Mouse (Mus musculus): Measurements from ENCODE around the gene Myo19. TPM values are rescaled to one million over a fixed set of nuclear protein-coding genes. Genes with fewer than 3 reads are reported as not detected.
"Not testable (repeated sequence)": the region's sequence is repeated elsewhere in the genome, so short reads cannot be mapped to it uniquely, and the experiment has no call there.

The Myo19 gene
- polyA plus RNA-seq, 1 experiment from 2014 or later, result 7.7 TPM

- peaks cover 11% of the 10 kb centered on the region for H3K4me1 ChIP-seq (ENCODE audit: control insufficient read depth, insufficient read depth, low read length)
- H3K4me2 ChIP-seq, result peak overlapping the region; percentile 60
- under 1% methylated on average over 58 of the region's 61 CpGs for WGBS
- H3K4me3 ChIP-seq (ENCODE audit: low read depth, low read length), result peak overlapping the region; percentile 77
- peak overlapping the region; percentile 86 for H3K9ac ChIP-seq (ENCODE audit: low read length)
- no peaks in the 10 kb centered on the region for H3K27me3 ChIP-seq (ENCODE audit: control insufficient read depth, insufficient read depth, low read length)
- no peaks in the 10 kb centered on the region for H3K36me3 ChIP-seq (ENCODE audit: control insufficient read depth, insufficient read depth, low read length)
- ATAC-seq (ENCODE audit: low FRiP score) (peak; percentile 83), DNase-seq (ENCODE audit: low spot score, missing footprints) (peak; percentile 99)
- H3K9me3 ChIP-seq (ENCODE audit: control insufficient read depth, low read length), result no peaks in the 10 kb centered on the region
- peak overlapping the region; percentile 95 for H3K27ac ChIP-seq (ENCODE audit: low read depth, low read length)
Measured at GRCm38 (mm10) chr11:84869537-84870232, 10.3 kb upstream of the Myo19 start.

- Histone ChIP-seq H3K4me1 (ENCODE audit: control insufficient read depth, insufficient read depth, low read length) (peaks cover 11% of the 10 kb centered on the region), H3K27me3 (ENCODE audit: control insufficient read depth, insufficient read depth, low read length) (no peaks in the 10 kb centered on the region), H3K4me3 (ENCODE audit: low read depth, low read length) (peak within 1 kb of the TSS; percentile 77), H3K36me3 (ENCODE audit: control insufficient read depth, insufficient read depth, low read length) (no peaks in the 10 kb centered on the region), H3K9ac (ENCODE audit: low read length) (peak within 1 kb of the TSS; percentile 86), H3K27ac (ENCODE audit: low read depth, low read length) (peak within 1 kb of the TSS; percentile 98), H3K9me3 (ENCODE audit: control insufficient read depth, low read length) (no peaks in the 10 kb centered on the region), H3K4me2 (peak within 1 kb of the TSS; percentile 71)
- peak; percentile 99 for DNase-seq (ENCODE audit: low spot score, missing footprints)
- WGBS, result under 1% methylated on average over 43 of the region's 62 CpGs
- ATAC-seq (ENCODE audit: low FRiP score), result peak; percentile 90
Measured at GRCm38 (mm10) chr11:84870337-84871043, 9.5 kb upstream of the Myo19 start, which contains the start of gene Ggnbp2. Gene Ggnbp2, minus strand, starts transcription at chr11:84870817.

- peak overlapping the region; percentile 71 for H3K4me2 ChIP-seq
- no peaks in the 10 kb centered on the region for H3K36me3 ChIP-seq (ENCODE audit: control insufficient read depth, insufficient read depth, low read length)
- H3K27ac ChIP-seq (ENCODE audit: low read depth, low read length), result peak overlapping the region; percentile 98
- peak overlapping the region; percentile 77 for H3K4me3 ChIP-seq (ENCODE audit: low read depth, low read length)
- WGBS, result 1% methylated on average over 10 of the region's 10 CpGs
- H3K9me3 ChIP-seq (ENCODE audit: control insufficient read depth, low read length), result no peaks in the 10 kb centered on the region
- DNase-seq (ENCODE audit: low spot score, missing footprints) (no peak), ATAC-seq (ENCODE audit: low FRiP score) (no peak; the same call in 1 of the 2 replicates)
- no peaks in the 10 kb centered on the region for H3K27me3 ChIP-seq (ENCODE audit: control insufficient read depth, insufficient read depth, low read length)
- peaks cover 11% of the 10 kb centered on the region for H3K4me1 ChIP-seq (ENCODE audit: control insufficient read depth, insufficient read depth, low read length)
- H3K9ac ChIP-seq (ENCODE audit: low read length), result peak overlapping the region; percentile 84
Measured at GRCm38 (mm10) chr11:84871046-84871445, 8.9 kb upstream of the Myo19 start.

GRCm38 (mm10) chr11:84871548-84872069 is 8.3 kb upstream of the Myo19 start:
- Histone ChIP-seq H3K9ac (ENCODE audit: low read length) (peak overlapping the region; percentile 84), H3K4me3 (ENCODE audit: low read depth, low read length) (peak overlapping the region; percentile 77), H3K36me3 (ENCODE audit: control insufficient read depth, insufficient read depth, low read length) (no peaks in the 10 kb centered on the region), H3K27ac (ENCODE audit: low read depth, low read length) (peak overlapping the region; percentile 98; the same call in 1 of the 2 replicates), H3K4me1 (ENCODE audit: control insufficient read depth, insufficient read depth, low read length) (peaks cover 11% of the 10 kb centered on the region), H3K4me2 (peak overlapping the region; percentile 71), H3K27me3 (ENCODE audit: control insufficient read depth, insufficient read depth, low read length) (no peaks in the 10 kb centered on the region), H3K9me3 (ENCODE audit: control insufficient read depth, low read length) (no peaks in the 10 kb centered on the region)
- DNase-seq (ENCODE audit: low spot score, missing footprints) (peak; percentile 77), ATAC-seq (ENCODE audit: low FRiP score) (no peak)
- WGBS, result 81% methylated on average over 4 of the region's 4 CpGs

- ATAC-seq (ENCODE audit: low FRiP score) (no peak), DNase-seq (ENCODE audit: low spot score, missing footprints) (no peak)
- Histone ChIP-seq H3K9me3 (ENCODE audit: control insufficient read depth, low read length) (no peaks in the 10 kb centered on the region), H3K9ac (ENCODE audit: low read length) (no peak overlapping the region), H3K27me3 (ENCODE audit: control insufficient read depth, insufficient read depth, low read length) (no peaks in the 10 kb centered on the region), H3K4me3 (ENCODE audit: low read depth, low read length) (no peak overlapping the region), H3K4me1 (ENCODE audit: control insufficient read depth, insufficient read depth, low read length) (peaks cover 5% of the 10 kb centered on the region; the same call in 1 of the 2 replicates), H3K27ac (ENCODE audit: low read depth, low read length) (no peak overlapping the region), H3K36me3 (ENCODE audit: control insufficient read depth, insufficient read depth, low read length) (no peaks in the 10 kb centered on the region), H3K4me2 (no peak overlapping the region)
- 76% methylated on average over 1 of the region's 1 CpGs for WGBS
Measured at GRCm38 (mm10) chr11:84873042-84873833, 6.7 kb upstream of the Myo19 start.

- H3K4me3 ChIP-seq (ENCODE audit: low read depth, low read length), result not testable (repeated sequence)
Measured at GRCm38 (mm10) chr11:84876020-84876419, 3.9 kb upstream of the Myo19 start.

GRCm38 (mm10) chr11:84879007-84879771 is 759 bp upstream of the Myo19 start:
- peaks cover 13% of the 10 kb centered on the region for H3K4me1 ChIP-seq (ENCODE audit: control insufficient read depth, insufficient read depth, low read length)
- H3K27me3 ChIP-seq (ENCODE audit: control insufficient read depth, insufficient read depth, low read length), result no peaks in the 10 kb centered on the region
- H3K27ac ChIP-seq (ENCODE audit: low read depth, low read length), result no peak overlapping the region; the same call in 1 of the 2 replicates
- no peak for DNase-seq (ENCODE audit: low spot score, missing footprints)
- H3K9ac ChIP-seq (ENCODE audit: low read length), result peak overlapping the region; percentile 73
- no peaks in the 10 kb centered on the region for H3K36me3 ChIP-seq (ENCODE audit: control insufficient read depth, insufficient read depth, low read length)
- 28% methylated on average over 7 of the region's 7 CpGs for WGBS
- H3K9me3 ChIP-seq (ENCODE audit: control insufficient read depth, low read length), result no peaks in the 10 kb centered on the region
- peak overlapping the region; percentile 91 for H3K4me2 ChIP-seq
- peak overlapping the region; percentile 86 for H3K4me3 ChIP-seq (ENCODE audit: low read depth, low read length)
- ATAC-seq (ENCODE audit: low FRiP score), result no peak; the same call in 1 of the 2 replicates

More at GRCm38 (mm10) chr11:84876020-84876419, 3.9 kb upstream of the Myo19 start:
- ATAC-seq (ENCODE audit: low FRiP score); H3K27ac ChIP-seq (ENCODE audit: low read depth, low read length); H3K27me3 ChIP-seq (ENCODE audit: control insufficient read depth, insufficient read depth, low read length); H3K4me2 ChIP-seq; H3K36me3 ChIP-seq (ENCODE audit: control insufficient read depth, insufficient read depth, low read length); H3K4me1 ChIP-seq (ENCODE audit: control insufficient read depth, insufficient read depth, low read length); H3K9ac ChIP-seq (ENCODE audit: low read length); H3K9me3 ChIP-seq (ENCODE audit: control insufficient read depth, low read length): not testable (repeated sequence)
- peak; percentile 82 for DNase-seq (ENCODE audit: low spot score, missing footprints)
- WGBS, result no CpG with 5 or more reads among the region's 1 CpGs

- WGBS, result under 1% methylated on average over 24 of the region's 24 CpGs
- ATAC-seq (ENCODE audit: low FRiP score), result peak; percentile 69
- peak overlapping the region; percentile 86 for H3K4me3 ChIP-seq (ENCODE audit: low read depth, low read length)
Measured at GRCm38 (mm10) chr11:84880465-84880961, 565 bp downstream of the Myo19 start.

More at GRCm38 (mm10) chr11:84880465-84880961, 565 bp downstream of the Myo19 start:
- H3K27me3 ChIP-seq (ENCODE audit: control insufficient read depth, insufficient read depth, low read length), result no peaks in the 10 kb centered on the region
- H3K9me3 ChIP-seq (ENCODE audit: control insufficient read depth, low read length), result no peaks in the 10 kb centered on the region
- peak overlapping the region; percentile 60 for H3K27ac ChIP-seq (ENCODE audit: low read depth, low read length)
- H3K9ac ChIP-seq (ENCODE audit: low read length), result peak overlapping the region; percentile 73
- H3K4me2 ChIP-seq, result peak overlapping the region; percentile 91
- no peak for DNase-seq (ENCODE audit: low spot score, missing footprints)
- H3K36me3 ChIP-seq (ENCODE audit: control insufficient read depth, insufficient read depth, low read length), result peaks cover 7% of the 10 kb centered on the region; the same call in 1 of the 2 replicates
- peaks cover 13% of the 10 kb centered on the region for H3K4me1 ChIP-seq (ENCODE audit: control insufficient read depth, insufficient read depth, low read length)
